Mouse (Mus musculus) G1E (cell line): ENCODE measurements around the gene Rasgrp2.

Source experiments
- CTCF ChIP-seq: IDR thresholded peaks from 2 replicates; pipeline ENCODE4 v1.5.1; 2012; ENCODE audit warnings: low read depth, low read length, inconsistent platforms, mixed read lengths
- GATA1 ChIP-seq: IDR thresholded peaks from 2 replicates; pipeline ENCODE4 v1.6.1; 2012; ENCODE audit warnings: borderline replicate concordance, low read length, inconsistent platforms, mixed read lengths
- GATA2 ChIP-seq: IDR thresholded peaks from 2 replicates; pipeline ENCODE4 v1.6.1; 2012; ENCODE audit warnings: low read depth, low read length, inconsistent platforms, borderline replicate concordance
- POLR2AphosphoS5 ChIP-seq: IDR thresholded peaks from 2 replicates; pipeline ENCODE4 v1.6.1; 2012; ENCODE audit warnings: low read depth, low read length, inconsistent platforms; ENCODE audit not compliant: insufficient replicate concordance
- TAL1 ChIP-seq: conservative IDR thresholded peaks from 2 replicates; pipeline ENCODE4 v1.6.1; 2012; ENCODE audit warnings: low read depth, low read length, inconsistent platforms, mixed read lengths

- TF ChIP-seq CTCF = no peak
- no peak for TF ChIP-seq GATA1
- no peak for TF ChIP-seq TAL1
- no peak for TF ChIP-seq POLR2AphosphoS5
- no peak for TF ChIP-seq GATA2
Observed at GRCm38 (mm10) chr19:6372433-6372832, 26.7 kb upstream of the Rasgrp2 start.
